Mouse (Mus musculus) monocyte, adult 5-6 weeks (primary cell): ENCODE results near the gene Fktn. TPM values are rescaled to one million over a fixed set of nuclear protein-coding genes. Genes with fewer than 3 reads are reported as not detected.
"Not testable (repeated sequence)": the region's sequence is repeated elsewhere in the genome, so short reads cannot be mapped to it uniquely, and the experiment has no call there.

Experiments
- ATAC-seq: fragments of 153-309, 156-312 bp; replicated peaks from 2 replicates; pipeline ENCODE4 v1.8.0; 2017; ENCODE audit warnings: mild to moderate bottlenecking; ENCODE audit not compliant: low TSS enrichment, insufficient number of reproducible peaks, severe bottlenecking, poor library complexity, low FRiP score
- total RNA-seq: library from RNA; stranded (forward); fragments of 200-1000, 200-491, 200-594 nt; gene quantifications from 3 replicates; pipeline ENCODE4 v1.2.3, GENCODE M21; 2017

Fktn gene
- total RNA-seq, 1 experiment from 2014 or later = 1.8 TPM

DNA sequence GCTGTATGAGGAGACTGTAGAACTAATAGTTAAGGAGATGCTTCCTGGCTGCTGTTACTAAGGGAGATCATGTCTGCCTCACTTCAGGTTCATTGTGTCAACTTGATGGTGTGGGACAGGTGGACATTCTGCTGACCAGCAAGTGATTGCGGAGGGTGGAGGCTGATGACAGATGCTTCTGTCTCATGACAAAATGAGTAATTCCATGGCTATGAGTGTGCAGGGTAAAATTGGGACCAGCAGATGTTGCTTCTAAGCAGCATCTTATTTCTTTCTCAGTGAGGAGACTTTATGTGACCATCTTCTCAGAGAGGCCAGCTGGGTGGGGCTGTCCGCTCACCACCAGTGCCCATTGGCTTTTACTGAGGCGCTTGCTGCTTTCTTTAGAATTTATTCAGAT is 45.9 kb downstream of the Fktn start:
- no peak for ATAC-seq

DNA sequence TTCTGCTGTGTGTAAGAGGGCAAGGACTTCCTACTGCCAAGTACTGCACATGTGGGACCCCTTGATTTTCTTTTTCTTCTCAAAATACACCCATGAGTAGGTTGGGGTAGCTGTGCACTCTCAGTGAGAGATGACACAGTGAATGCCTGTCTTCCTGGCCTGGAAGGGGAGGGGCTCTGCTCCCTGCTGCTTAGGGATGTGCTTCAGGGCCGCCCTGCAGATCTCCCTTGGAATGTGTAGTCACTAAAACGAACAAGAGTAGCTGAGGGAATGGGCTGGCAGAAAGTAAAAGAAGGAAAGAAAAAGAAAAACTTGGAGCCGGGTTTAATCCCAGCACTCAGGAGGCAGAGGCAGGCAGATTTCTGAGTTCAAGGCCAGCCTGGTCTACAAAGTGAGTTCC is 48.7 kb downstream of the Fktn start:
- ATAC-seq = no peak

DNA sequence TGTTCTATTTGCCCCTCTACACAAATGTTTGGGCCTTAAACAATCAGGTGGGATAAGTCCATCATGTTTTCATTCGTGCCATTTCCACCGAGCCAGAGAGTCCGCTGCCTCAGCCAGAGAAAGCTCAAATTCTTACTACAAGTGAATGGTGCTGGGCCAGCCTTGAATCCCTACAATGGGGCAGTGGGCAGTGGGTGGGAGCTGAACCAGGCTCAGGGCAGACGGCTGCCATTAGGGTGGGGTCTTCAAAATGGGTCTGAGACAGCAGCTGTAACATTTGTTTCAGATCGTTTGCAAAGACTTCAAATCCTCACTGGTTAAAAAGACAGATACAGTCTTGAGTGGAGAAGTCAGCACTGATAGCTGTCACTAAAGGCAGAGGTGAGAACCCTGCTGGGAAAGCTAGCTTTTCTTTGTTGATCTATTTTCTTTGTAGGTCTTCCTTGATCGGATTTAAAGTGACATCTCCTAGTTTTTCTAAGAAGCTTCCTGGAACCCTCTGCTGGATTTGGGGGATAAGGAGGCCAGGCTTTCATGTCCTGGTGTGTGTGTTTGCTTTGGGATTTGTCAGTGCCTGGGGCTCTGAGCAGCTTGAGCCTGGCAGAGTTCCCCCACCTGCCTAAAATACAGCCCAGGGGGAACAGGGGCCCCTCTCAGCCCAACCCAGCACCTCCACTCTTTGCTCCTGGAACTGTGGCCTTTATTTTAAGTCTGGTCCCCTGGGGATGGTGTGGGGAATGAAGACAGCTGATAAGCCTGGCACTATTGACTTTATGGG is 57.3 kb downstream of the Fktn start:
- no peak for ATAC-seq

DNA sequence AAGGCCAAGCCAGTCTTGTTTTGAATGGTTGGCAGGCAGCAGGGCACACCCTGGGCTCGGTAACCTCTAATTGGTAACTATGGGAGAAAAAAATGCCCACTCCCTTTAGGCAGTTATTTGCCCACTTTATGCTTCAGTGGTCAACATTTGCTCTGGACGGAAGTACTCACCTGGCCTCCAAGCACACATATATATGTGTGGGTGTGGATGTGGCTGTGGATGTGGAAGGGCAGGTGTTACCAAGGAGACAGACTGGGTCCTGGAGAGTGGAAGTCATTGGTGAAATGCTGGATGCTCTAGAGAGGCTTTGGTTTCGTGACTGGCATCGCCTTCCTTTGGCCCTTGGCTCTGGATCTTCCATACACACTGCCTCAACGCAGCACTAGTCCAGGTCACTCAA is 58.2 kb downstream of the Fktn start:
- no peak for ATAC-seq

DNA sequence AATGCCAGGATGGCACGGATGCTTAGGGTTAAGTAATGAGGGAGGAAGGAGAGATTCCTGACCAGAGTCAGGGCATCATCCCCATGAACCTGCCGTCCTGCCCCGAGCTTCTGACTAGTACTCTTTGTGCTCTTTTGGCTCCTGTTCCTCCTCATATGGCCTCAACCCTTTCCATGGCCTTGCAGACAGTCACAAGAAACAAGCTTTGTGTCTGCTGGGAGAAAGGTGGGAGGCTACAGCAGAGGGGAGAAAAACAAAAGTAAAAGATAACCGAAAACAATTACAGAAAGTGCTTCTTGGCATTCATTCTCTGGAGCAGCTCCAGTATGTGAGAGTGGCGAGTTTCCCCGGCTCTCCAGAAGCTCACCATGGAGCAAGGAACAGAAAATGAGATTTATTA is 60.1 kb downstream of the Fktn start:
- ATAC-seq = no peak

DNA sequence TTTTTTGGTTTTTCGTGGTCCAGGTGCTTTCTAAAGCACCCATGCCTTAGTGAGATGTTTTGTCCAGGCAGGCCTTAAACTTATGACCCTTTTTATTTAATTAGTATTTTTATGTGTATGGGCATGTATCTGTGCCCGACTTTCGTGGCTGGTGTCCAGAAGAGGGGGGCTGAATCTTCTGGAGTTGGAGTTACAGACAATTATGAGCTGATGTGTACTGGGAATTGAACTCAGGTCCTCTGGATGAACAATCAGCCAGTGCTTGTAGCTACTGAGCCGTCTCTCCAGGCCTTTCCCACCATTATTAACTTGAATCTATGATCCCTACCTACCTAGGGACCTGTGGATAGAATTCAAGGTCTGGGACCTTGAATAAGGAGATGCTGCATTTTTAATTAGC is 67.6 kb downstream of the Fktn start:
- ATAC-seq = no peak

DNA sequence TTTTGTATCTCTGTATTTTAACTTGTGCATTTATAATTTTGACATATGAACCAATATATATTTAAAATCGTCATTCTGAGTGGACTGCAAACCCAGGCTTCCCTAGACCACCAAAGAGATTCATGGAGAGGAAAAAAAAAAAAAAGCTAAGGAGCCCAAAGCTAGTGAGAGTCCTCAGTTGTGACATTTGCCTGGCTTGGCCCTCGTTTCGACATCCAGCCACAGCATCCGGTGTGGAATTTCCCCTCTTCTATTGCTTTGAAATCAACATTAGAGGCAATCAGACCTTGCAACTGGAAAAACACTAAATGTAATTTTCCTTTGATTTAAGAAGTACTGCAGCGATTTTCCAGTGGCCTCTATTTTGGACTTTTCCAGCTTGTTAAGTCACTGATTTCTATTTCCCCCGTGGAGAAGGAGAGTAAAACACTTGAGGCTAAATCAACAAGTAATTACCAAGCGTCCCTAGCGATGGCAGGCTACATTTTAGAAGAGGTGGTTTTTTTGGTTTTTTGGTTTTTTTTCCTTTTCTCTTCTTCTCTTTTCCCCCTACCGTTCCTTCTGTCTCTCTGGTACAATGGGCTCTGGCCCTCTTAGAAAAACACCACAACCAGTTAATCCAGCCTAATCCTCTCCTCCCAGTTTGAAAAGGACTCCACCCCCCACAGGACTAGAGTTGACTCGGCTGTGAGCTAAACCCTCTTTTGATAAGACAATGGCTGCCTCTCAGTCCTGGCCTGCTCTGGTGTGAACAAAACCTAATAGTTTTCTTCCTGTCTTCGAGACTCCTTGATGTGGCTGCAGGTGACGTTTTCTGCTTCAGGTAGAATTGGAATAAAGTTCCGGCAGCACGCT is 68.6 kb downstream of the Fktn start:
- no peak for ATAC-seq

DNA sequence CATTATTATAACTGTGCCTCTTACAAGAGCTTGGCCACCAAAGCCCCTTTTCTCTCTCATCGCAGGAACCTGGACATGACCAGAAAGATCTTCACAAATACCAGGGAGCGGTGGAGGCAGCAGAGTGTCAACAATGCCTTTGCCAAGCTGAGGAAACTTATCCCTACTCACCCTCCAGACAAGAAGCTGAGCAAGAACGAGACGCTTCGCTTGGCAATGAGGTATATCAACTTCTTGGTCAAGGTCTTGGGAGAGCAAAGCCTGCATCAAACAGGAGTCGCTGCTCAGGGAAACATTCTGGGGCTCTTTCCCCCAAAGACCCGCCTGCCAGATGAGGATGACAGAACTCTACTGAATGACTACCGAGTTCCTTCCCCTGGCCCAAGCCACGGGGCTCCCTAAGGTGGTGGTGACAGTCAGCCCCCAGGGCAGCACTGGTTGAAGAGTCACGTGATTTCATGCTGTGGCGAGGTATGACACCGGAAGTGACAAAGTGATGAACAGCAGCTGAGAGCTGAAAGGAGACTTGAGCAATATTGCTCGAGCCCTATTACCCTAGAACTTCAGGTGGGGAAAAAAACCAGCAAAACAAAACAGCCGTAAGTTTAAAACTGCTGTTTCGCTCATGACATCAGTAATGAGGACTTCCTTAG is 72.1 kb downstream of the Fktn start:
- ATAC-seq = no peak

DNA sequence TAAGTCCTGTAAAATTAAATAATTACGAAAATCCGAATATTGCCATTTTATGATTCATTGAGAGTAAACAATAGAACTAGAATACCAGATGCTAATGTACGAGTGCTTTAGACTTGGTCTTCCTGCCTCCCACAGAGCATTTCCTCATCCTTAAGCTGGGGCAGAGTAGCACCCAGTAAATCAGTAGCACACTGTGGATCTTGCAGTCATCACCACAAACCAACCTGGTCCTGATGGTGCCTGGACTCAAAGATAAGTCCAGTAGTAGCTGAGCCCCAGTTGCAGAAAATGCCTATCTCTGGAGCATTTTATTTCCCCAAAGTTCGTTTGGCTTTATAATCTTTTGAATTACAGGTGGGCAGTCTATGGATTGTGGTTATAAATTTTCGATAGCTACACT is 73.1 kb downstream of the Fktn start:
- ATAC-seq = no peak

DNA sequence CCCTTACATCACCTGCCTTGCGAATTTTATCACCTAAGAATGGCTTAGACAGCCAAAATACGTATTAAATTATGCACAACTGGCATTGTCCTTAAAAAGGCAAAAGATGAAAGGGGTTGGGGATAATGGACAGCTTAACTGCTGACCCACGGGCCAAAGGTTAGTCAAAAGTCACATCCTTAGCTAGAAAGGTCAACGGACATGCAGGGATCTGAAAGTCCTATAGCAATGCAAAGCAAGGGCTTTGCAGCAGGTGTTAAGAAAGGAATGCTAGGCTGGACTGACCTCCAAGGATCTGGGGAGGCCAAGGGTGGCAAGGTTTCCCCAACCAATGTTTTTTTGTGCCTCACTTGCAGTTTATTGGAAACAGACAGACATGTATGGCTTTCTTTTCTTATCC is 75.5 kb downstream of the Fktn start:
- ATAC-seq = no peak

DNA sequence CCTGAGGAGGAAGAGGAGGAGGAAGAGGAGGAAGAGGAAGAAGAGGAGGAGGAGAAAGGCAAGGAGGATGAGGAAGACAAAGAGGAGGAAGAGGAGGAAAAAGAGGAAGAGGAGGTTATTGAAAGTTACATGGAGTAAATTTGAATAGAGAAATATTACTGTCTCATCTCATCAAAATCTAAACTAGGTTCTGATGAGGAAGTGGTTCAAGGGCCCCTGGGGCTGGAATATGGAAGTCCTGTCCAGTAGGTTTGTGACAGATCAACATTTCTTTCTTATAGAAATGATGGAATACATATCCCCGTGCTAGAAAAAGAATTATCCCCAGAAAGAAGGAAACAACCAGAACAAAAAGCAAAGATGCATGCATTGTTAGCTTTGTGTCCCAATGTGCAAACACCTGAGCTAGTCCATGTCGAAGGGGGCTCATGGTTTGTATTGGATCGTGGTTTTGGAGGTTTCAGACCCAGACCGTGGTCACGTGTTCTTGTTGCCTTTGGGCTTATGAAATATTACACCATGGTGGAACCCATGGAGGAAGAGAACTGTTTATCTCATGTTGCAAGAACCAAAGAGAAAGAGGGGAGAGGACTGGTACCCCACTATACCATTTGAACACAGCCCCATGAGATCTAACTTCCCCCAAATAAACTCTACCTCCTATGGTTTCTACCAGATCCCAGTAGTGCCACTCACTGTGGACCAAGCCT is 80.6 kb downstream of the Fktn start:
- ATAC-seq = peak; percentile 56; the same call in 1 of the 2 replicates

DNA sequence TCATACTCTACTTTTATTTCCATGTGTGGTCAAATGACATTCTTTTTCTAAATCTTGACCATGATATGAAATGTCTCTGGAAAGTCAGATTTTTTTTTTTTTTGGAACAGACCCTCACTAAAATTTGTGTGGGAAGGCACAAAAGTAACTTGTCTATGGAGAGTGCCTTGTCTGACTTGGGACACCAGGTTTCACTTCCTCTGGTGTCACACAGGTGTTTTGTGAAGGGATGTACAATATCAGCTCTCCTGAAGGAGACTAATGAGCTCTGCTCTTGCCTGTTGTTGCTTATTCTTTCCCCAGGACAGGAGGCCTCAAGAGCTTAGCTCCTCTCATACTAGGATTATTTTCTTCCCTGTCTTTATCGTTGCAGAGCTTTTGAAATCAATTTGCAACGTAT is 81.3 kb downstream of the Fktn start:
- no peak for ATAC-seq

DNA sequence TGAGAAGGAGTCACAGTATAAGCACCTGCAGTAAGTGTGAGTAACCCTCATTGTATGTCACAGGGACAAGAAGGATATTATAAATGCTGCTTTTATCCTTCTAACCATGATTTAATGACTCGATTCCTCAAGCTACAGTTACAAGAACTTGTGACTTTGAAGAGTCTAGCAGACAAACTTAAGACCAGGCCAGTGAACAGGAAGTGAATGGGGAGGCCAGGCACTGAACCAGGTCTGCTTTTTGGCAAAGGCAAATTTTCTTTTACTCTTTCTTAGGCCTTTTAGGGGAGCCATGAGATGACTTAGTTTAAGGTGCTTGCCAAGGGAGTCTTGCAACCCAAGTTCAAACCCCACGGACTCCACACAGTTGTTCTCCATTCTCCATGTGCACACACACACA is 81.9 kb downstream of the Fktn start:
- ATAC-seq = no peak

DNA sequence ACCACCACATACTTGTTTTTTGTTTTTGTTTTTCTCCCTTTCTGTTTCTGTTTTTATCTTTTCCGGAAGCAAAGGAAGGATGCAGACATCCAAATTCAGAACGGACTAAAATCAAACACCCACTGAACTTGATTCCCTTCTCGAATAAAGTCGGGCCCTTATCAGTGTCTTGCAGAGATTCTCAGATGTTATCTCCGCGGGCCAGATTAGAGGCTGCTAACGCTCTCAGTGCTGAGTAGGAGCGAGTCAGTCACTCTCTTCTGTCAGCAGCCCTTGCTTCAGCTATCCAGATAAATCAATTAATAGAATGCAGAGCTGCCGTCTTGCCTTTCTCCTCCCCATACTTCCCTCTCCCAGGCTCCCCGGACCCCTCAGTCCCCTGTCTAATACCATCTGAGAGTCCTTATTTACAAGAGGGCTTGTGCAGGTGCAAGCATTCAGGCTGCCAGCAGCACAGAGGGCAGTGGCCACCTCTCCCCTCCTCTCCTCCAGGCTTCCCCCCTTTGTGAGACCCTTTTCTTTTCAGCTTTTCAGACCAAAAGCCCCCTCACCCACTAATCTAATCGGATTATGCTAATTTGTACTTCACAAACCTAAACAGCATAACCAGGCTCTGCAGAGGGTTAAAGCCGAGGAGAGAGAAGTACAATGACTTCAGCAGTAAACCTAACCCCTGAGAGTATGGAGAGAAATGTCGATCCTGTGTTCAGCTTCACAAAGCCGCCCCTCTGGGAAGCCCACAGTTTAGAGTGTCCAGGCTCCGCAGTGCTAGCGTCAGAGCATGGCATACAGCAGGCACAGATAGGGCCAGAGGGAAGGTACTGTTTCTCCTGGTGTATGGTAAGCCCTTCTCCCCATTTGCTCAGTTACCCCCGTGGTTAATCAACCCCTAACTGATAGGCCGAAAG is 83.3 kb downstream of the Fktn start:
- no peak for ATAC-seq

DNA sequence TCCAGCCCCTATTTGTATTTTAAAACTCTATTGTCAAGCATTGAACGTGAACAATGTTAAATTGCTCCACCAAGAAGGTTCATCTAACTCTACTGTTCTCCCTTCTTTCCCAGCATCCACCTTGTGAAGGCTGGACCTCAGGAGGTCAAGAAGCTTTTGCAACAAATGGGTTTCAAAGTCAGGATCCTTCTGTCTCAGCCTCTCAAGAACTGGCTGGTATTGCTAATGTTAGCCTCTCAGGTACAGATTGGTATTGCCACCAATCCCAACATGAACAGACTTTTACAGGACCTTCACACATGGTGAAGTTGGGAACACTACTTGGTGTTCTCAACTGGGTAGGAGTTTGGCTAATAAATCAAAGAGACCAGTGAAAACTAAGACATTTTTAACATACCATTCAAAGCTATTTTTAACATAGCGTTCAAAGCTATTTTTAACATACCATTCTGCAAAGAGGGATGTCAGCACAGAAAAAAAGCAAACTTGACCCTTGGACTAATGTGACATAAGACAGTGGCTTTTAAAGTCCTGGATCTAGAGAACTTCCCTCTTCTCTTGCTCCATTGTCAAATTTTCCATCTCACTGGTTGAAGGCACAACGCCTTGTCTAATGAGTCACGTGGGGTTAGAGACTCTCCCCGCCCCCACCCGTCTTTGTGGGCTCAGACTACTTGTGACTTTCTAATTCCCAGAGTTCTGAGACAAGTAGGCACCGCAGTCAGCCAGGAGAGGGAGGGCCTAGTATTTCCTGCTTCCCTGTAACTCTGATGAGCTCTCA is 85.3 kb downstream of the Fktn start:
- peak; percentile 50 for ATAC-seq

DNA sequence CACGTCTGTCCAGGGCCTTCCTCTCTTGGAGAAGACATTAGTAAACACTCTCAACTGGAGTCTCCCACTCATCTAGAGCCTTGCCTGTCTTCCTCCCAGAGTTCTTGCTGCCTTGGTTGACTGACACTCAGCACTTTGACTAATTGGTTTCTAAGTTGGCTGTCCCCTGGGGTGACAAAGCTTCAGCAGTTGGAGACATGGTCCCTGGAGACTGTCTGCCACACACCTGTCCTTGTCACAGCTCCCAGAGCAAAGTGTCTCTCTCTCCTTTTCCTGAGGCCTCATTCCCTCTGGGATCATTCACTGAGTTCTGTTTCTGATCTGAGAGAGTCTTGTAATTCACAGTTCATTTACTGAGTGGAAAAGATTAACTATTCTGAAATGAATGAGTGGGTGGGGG is 86.0 kb downstream of the Fktn start:
- no peak for ATAC-seq

DNA sequence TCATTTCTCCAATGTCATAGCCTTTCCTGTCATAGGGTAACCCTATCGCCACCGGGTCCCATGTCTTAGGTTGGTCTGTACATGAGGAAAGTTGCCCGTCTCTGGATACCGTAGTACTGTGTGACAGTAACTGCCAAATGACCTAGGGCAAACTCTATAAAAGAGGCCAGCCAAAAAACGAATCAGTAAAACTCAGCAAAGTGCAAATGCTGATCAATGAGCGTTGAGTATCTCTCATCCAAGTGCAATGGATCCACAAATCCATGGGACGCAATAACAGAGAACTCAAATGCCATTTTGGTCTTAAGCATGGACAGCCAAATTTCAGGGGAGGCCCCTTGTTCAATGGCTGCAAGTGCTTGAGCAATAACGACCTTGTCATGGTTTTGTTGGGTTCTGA is 89.9 kb downstream of the Fktn start:
- ATAC-seq = not testable (repeated sequence)
